9 mouse cellular contexts compared by ENCODE assay signal in the genomic region with DNA sequence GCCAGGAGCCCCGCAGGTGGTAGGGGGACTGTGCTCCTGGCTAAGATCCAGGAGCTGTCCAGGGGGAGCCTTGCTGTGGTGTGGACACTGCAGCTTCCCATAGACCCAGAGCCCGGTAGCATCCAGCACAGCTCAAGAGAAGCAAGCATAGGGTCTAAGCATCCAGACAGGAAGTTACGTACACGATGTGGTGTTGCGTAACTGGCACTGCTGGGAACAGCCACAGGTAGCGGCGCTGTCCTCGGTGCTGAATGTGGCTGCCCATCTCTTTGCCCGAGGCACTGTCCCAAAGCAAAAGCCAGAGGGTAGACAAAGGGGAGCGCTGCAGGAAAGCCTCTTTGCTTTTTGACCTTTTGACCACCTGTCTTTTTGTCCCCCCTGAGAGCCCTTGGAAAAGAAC. TPM values are rescaled to one million over a fixed set of nuclear protein-coding genes. Genes with fewer than 3 reads are reported as not detected.
A peak's percentile ranks its signal among the peaks of the same experiment; 100 is the strongest.
DNase-seq lines count a peak whose midpoint lies in the region; ATAC-seq lines count a peak whose summit lies in the region.
"Had no signal": no experiment of that assay in that cellular context is flagged by ENCODE, and none has a peak within 500 bp of the region (broad histone marks: within the 10 kb centered on the region; RNA-seq: fewer than 3 reads in every experiment).

No protein-coding gene starts in this region.

- no peak for ATAC-seq in intestine, embryonic 14.5 days (replicated peaks; ENCODE audit: low FRiP score, low TSS enrichment, low read depth)
- ATAC-seq in intestine, embryonic 15.5 days: no peak

- no peaks in the 10 kb centered on the region for H3K9me3 ChIP-seq in intestine, embryonic 14.5 days (ENCODE audit: control insufficient read depth, low read length)
- H3K9me3 ChIP-seq in intestine, embryonic 15.5 days: no peaks in the 10 kb centered on the region
- H3K9me3 ChIP-seq: liver, embryonic 15.5 days had no signal

- H3K36me3 ChIP-seq in intestine, embryonic 14.5 days (ENCODE audit: control insufficient read depth, insufficient read depth, low read length): no peaks in the 10 kb centered on the region
- no peaks in the 10 kb centered on the region for H3K36me3 ChIP-seq in intestine, embryonic 15.5 days
- H3K36me3 ChIP-seq: liver, embryonic 15.5 days had no signal

- no peak overlapping the region for H3K27ac ChIP-seq in intestine, embryonic 14.5 days (ENCODE audit: low read depth)
- H3K27ac ChIP-seq in intestine, embryonic 15.5 days: no peak overlapping the region
- H3K27ac ChIP-seq: liver, embryonic 15.5 days had no signal

- no peak overlapping the region for H3K9ac ChIP-seq in intestine, embryonic 14.5 days (ENCODE audit: low read length)
- no peak overlapping the region for H3K9ac ChIP-seq in intestine, embryonic 15.5 days
- H3K9ac ChIP-seq: liver, embryonic 15.5 days had no signal

- no peak overlapping the region for H3K4me2 ChIP-seq in intestine, embryonic 14.5 days (ENCODE audit: low read length)
- H3K4me2 ChIP-seq in intestine, embryonic 15.5 days (replicated peaks): no peak overlapping the region
- H3K4me2 ChIP-seq: liver, embryonic 15.5 days had no signal

- WGBS in intestine, embryonic 14.5 days: 14% methylated on average over 10 of the region's 10 CpGs
- 14% methylated on average over 10 of the region's 10 CpGs for WGBS in intestine, embryonic 15.5 days

- peak; percentile 82 for DNase-seq in intestine, embryonic 14.5 days (ENCODE audit: low spot score)
- DNase-seq in ZHBTc4 (ENCODE audit: low read depth, low spot score): peak; percentile 74
- peak; percentile 70 for DNase-seq in kidney, postnatal 10 days
- DNase-seq in neural tube, embryonic 10.5 days (ENCODE audit: extremely low spot score, low spot score): peak; percentile 63
- DNase-seq in layer of hippocampus, adult 18-20 months (ENCODE audit: low spot score in 2 of 2): no peak
- DNase-seq in cerebellum, postnatal 4 days (ENCODE audit: low spot score in 2 of 2): no peak
- DNase-seq in frontal cortex, postnatal 25 days (ENCODE audit: low spot score in 2 of 2): no peak

- no peaks in the 10 kb centered on the region for H3K4me1 ChIP-seq in intestine, embryonic 14.5 days (replicated peaks; ENCODE audit: control insufficient read depth, insufficient read depth, low read length)
- no peaks in the 10 kb centered on the region for H3K4me1 ChIP-seq in intestine, embryonic 15.5 days (replicated peaks)
- H3K4me1 ChIP-seq: liver, embryonic 15.5 days had no signal

- H3K4me3 ChIP-seq in intestine, embryonic 14.5 days (ENCODE audit: low read depth, low read length): no peak overlapping the region
- H3K4me3 ChIP-seq in intestine, embryonic 15.5 days (replicated peaks): no peak overlapping the region
- H3K4me3 ChIP-seq: liver, embryonic 15.5 days had no signal

- H3K27me3 ChIP-seq in intestine, embryonic 14.5 days (replicated peaks; ENCODE audit: control insufficient read depth, insufficient read depth, low read length): no peaks in the 10 kb centered on the region
- H3K27me3 ChIP-seq in intestine, embryonic 15.5 days (replicated peaks): no peaks in the 10 kb centered on the region; the same call in 1 of the 2 replicates

RNA-seq across cellular contexts. Expression of a gene that starts 6.1 kb away (rescaled TPM):
- polyA plus RNA-seq in intestine, embryonic 14.5 days (2014; fragmentation: Nextera tagmentation; extraction: Ambion mirVana): 11.7 and 12.4 TPM in 2 replicates
- 13.5 and 13.9 TPM in 2 replicates for polyA plus RNA-seq in intestine, embryonic 15.5 days (2015; fragmentation: Nextera tagmentation; extraction: Ambion mirVana)
- under 1 TPM in 1 of 2 experiments, not detected in 1; 0.41 TPM for total RNA-seq in layer of hippocampus, adult 18-20 months (2021)

RNA-seq across cellular contexts. Expression of a gene that starts 43.3 kb away (rescaled TPM):
- 8.9 and 9.5 TPM in 2 replicates for polyA plus RNA-seq in intestine, embryonic 14.5 days (2014; fragmentation: Nextera tagmentation; extraction: Ambion mirVana)
- 8.1 and 8.5 TPM in 2 replicates for polyA plus RNA-seq in intestine, embryonic 15.5 days (2015; fragmentation: Nextera tagmentation; extraction: Ambion mirVana)
- total RNA-seq in layer of hippocampus, adult 18-20 months (2021): 1 to 10 TPM; 7.6 to 8.5 TPM

RNA-seq across cellular contexts. Expression of a gene that starts 51.3 kb away (rescaled TPM):
- polyA plus RNA-seq in intestine, embryonic 14.5 days (2014; fragmentation: Nextera tagmentation; extraction: Ambion mirVana): 13.2 and 15.1 TPM in 2 replicates
- polyA plus RNA-seq in intestine, embryonic 15.5 days (2015; fragmentation: Nextera tagmentation; extraction: Ambion mirVana): 13.2 and 13.8 TPM in 2 replicates
- total RNA-seq in layer of hippocampus, adult 18-20 months (2021): 10 to 100 TPM; 26.5 to 29.4 TPM

Comparison
In these comparisons a context has a peak if more than half of its experiments do, and no peak if none do; other contexts are left out.
1. DNase-seq: peak in intestine, embryonic 14.5 days (single experiment), ZHBTc4 (single experiment), kidney, postnatal 10 days (single experiment) and neural tube, embryonic 10.5 days (single experiment); none in layer of hippocampus, adult 18-20 months (0 of 2), cerebellum, postnatal 4 days (0 of 2) and frontal cortex, postnatal 25 days (0 of 2).